Mouse (Mus musculus) cerebellum, adult 11 months (tissue): ENCODE data around the gene Pld5.

Experiments used
- DNase-seq: peaks from one replicate; pipeline ENCODE4 v3.0.0; 2022

Gene Pld5

DNA sequence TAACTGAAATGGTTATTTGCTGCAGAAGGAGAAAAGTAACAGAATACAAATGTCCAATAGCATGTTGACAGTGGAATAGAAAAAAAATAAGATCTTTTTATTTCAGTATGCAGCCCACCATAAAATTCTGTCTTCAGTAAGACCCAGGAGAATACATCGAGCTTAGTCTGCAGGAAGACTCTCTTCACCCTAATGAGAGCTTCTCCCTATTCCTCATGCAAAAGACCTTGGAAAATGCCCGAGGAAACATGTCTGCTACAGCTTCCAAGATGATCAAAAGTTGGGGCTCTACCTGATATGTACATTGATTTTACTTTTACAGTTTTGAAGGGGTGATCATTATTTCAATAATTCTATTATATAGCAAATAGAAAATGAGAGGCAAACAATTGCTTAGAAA lies 108.0 kb downstream of the Pld5 start:
- DNase-seq: no peak

DNA sequence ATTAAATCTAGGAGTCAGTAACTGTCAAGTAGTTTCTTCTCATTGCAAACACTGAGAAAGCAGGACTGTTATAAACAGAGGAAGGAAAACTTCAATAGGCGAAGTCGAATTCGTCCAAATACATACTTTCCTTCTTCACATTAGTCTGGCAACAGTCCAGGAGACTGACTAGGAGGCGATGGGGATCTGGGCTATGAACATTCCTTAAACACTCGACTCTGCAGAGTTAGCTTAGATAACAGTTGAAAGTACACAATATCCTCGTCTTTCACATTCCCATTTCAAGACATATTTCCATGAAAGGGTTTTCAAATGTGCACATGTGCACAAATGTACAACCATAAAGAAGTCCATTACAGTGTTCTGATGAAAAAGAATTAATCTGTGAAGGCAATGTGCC lies 129.8 kb downstream of the Pld5 start:
- no peak for DNase-seq

DNA sequence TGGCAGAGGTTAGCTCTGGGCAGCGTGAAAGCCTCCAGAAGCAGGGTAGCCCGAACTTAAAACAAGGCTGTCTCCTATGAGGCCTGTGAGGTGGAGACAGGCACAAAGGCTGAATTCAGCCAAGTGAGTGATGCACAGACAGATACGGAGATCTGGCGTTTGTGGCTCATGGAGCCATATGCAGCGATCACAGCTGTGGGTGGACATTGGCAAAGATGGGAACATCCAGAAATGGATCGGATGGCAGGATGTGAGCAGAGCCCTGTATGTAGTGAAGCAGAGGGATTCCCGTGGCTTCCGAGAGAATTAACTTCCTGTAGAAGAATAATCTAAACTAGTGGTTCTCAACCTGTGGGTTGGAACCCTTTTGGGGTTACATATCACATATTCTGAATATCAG lies 140.7 kb downstream of the Pld5 start:
- DNase-seq: no peak

DNA sequence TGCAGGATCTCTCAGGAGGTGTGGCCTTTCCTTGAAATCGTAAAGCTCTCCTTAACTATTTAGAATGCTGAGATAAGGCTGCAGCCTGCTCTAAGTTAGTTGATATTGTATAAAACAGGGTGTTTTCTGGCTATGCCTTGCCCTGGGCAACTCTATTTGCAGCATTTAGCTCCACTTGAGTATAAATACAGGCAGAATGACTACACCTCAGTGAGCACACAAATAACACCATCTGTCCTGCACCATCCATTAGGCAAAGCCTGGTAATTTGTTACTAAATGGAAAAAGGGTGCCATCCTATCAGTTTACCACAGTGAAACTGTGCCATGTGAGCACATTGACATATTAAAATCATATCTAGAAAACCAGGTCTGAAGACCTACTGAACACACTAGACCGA lies 149.3 kb downstream of the Pld5 start:
- peak; percentile 44 for DNase-seq

DNA sequence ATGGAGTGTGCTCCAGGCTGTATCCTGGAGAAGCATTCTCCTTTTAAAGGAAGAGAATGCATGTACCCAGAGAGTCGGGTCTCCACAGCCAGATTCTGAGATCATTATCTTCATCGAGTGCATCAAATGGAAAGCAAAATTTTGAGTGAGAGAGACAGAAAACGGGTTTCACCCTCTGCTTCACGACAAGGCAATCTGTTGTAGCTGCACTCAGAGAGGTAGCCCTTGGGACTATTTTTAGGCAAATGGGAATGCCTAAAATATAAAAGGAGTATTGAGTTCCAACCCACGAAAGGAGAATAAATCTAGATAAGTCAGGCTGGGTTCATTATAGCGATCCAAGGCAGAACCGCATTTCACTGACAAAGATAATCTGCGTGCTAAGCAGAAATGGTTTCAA lies 150.7 kb downstream of the Pld5 start:
- DNase-seq: no peak

DNA sequence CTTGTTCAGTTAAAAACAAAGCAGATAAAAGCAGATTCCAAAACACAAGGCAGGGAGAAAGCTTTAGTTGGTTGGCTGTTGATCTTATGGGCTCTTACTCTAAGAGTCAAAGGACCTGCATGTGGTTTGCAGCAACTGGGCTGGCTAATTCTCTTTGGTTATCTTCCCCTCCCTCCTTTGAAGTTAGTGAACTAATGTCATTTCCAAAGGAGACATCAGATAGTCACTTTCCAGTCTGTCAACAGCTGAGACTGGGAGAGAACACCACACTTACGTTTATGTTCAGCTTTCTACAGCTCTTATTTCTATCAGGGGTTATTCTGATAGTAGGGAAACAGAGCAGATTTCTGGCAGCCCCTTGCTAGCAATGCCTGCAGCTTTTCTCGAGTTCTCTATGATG lies 151.3 kb downstream of the Pld5 start:
- no peak for DNase-seq

DNA sequence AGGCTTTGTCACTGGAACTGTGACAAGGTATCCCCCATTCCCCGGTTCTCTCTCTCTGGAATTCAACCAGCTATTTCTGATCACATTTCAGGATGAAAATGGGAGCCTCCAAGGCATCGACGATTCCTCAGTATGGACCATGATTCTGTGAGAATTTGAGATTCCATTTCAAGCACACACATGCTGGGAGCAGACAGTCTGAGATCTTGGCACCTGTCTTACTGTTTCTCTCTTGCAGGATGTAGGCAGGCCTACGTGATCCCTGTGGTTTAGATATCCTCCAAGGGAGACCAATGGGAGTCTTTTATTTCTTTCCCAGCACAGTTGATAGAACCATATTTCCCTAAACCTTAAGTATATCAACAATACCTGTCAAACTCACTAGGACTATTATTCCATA lies 159.5 kb downstream of the Pld5 start:
- DNase-seq: no peak

DNA sequence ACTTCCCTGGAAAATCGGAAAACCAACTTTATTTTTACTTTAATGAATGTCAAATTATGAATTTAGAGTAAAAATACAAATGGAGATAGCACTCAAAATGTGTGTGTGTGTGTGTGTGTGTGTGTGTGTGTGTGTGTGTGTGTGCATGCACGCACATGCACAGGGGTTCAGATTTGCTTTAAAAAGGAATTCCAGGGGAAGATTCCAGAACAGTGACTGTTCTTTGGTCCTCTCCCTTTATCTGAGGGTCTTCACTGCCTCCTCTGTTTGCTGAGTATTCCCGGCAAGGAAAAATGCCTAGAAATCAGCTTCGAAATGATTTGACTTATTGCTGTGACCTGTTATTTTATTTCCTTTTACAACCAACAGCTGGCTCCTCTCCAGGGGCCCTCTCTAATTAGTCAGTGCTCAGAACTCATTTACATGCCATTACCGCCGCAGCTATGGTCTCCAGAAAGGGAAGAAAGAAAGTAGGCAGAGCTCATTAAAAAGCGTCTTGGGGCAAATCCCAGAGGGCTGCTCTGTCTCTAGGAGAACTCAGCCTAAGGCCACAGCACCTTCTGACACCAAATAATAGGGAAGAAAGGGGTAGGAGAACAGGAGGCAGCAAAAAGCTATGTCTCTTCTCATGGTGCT lies 176.3 kb downstream of the Pld5 start:
- DNase-seq: no peak

DNA sequence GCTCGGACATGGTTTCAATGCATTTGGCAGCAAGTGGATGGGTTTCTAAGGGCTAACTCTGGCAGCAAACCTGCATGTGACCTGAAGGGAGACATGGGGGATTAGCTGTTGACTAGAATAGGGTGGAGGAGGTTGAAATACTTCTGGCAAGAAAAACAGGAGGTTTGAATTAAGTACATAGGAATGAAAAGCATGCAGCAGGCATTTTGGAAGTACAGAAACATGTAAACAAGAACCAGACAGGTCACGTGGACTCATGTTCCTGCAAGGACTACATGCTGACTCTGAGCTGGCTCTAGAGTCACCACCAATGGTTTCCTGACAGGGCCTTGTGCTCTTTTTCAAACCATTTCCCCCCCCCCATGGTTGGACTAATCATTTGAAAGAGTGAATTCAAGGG lies 183.0 kb downstream of the Pld5 start:
- DNase-seq: no peak

DNA sequence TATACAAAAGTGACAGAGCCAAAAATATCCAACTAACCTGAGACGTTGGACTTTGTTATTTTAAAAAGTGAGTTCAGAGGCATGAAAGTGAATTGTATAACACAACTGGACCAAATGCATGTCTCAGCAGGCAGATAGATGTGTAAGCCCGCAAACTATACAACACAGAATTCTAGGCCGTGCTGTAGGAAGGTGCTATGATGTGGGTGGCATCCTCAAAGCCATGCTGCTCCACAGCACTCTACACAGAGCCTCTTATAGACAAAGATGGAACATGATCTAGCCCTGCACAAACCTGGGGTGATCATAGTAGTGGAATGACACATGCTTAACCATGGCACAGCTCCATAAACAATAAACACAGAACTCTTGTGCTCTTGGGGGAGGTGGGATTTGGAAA lies 185.7 kb downstream of the Pld5 start:
- no peak for DNase-seq

DNA sequence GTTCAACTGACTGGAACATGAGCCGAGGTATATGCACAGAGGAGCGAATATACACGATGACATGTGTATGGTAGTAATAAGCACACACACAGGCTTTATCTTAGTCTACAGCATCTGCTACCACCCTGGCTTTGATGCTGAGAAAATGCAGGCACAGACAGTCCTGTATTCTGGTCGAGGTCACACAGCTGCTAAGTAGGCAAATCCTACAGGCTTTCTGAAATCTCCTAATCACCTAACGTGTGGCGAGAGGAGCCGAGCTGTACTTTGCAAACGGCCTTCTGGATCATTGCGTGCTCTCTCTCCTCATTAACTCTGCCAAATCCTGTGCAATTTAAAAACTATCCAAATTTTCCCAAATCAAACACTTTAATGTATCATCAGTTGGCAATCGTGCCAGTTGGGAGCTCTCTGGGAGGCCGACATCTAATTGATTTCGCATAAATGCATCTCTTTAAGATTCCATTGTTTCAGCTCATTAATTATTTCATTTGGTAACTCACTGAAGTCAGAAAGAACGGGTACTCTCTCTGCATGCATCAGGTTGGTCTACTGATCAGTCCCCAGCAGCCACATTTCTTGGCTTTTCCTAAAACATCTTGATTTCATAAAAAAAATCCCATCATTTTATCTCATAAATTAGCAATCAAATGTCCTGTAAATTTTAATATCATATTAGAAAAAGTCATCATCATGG lies 189.0 kb downstream of the Pld5 start:
- DNase-seq: no peak

DNA sequence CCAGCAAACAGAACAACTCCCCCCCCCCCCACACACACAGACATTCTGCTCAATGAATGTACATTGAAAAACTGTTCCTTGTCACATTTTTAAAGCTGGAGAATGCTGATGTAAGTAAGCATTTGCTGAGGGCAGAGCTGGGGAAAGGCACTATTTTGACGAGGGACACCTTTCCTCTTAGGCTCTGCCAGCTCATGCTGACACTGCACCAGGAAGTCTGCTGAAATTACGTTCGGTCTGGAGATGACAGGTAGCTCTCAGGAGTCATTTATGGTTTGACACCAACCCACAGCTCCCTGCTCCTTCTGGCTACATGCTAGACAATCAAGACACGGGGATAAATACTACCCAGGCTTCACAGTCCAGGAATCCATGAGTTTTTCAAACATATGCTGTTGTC lies 192.8 kb downstream of the Pld5 start:
- DNase-seq: no peak

DNA sequence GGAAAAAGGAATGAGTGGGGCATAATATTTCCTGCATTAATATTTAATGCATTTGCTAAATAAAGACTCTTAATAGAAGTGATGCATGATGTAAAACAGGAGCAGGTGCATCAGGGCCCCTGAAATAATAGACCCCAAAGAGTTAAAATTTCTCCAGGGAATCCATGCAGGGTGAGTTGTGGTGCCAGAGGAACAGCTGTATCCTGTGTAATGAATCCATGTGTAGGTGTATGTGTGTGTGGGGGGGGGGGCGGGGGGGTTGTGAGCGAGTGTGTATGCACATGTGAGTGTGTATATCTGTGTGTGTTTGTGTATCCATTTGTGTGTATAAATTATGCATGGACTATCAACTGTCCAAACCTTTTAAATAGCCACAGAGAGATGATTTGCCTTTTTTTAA lies 194.1 kb downstream of the Pld5 start:
- no peak for DNase-seq

DNA sequence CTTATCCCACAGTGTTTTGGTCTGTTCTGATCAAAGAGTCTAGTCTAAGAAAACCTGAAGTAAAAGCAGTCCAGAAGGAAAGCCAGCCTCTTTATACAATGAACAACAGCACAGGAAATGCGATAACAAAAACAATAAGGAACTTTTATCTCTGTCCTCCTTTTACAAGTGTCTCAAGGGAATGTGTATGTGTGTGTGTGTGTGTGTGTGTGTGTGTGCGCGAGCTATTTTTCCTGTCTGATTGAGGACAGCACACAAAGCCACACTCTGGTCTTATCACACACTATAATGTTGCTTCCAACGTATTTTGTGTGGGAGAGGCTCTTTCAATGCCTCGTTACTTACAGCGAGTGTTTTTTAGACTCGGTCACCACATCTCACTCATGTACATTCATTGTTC lies 196.7 kb downstream of the Pld5 start:
- DNase-seq: no peak

DNA sequence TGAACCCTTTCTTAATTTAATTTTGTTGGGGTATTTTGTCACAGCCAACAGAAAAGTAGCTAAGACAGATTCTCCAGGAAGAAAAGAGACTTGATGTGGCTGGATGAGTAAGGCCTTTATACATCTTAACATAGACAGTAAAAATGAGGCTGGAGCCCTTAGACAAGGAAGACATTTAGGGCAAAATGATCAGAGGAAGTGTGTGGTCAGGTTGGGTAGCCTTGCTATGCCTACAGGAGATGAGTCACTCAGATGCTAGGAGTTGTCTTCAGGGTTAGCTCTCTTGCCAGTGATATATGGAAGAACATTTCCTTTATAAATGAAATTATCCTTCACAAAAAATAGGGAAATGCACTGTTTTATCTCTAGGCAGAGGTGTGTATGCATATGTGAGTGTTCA lies 198.3 kb downstream of the Pld5 start:
- DNase-seq: no peak

DNA sequence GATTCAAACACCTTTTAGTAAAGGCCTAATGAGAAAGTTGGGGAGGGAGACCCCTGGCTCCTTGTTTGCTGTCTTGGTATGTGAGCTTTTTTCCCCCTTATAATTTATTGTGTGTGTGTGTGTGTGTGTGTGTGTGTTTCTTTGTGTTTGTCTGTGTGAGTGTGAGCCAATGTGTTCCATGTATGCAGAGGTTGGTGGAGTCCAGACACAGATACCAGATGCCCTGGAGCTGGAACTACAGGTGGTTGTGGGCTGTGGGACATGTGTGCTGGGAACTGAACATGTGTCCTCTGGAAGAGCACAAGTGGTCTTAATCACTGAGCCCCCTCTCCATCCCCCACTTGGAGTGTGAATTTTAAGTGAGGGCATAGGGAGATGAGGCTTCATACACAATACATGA lies 199.3 kb downstream of the Pld5 start:
- no peak for DNase-seq

DNA sequence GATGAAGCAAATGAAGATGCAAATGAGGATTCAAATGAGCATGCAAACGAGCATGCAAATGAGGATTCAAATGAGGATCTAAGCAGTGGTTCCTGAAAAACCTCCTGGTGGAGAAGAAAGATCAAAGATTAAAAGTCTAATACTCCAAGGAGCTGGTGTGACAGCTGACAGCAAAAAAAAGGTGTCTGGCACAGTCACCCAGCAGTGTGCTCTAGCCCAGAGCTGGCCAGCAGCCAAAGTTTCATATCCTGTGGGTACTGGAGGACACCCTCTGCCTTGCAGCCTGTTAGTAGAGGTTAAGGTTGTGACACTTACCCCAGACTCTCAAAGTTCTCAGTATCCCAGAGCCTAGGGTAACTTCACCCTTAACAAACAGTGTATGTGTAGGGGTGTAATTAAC lies 199.7 kb downstream of the Pld5 start:
- DNase-seq: peak; percentile 70

DNA sequence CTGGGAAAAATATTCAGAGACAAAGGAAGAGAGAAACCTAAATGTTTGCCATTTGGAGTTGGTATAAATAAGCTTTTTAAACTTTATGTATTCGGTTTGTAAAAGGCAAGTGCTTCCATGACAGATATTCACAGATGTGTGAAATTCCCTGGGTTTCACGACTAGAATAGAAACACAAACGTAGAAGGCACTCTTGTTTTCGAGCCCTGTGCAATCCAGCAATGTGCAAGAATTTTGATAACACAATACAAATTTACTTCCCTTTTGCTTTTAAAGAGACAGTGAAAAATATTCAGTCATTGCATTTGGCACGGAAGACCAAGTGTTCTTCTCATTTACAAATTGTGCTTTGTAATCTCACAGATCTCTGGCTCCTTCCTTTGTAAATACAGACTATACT lies 200.6 kb downstream of the Pld5 start:
- no peak for DNase-seq

DNA sequence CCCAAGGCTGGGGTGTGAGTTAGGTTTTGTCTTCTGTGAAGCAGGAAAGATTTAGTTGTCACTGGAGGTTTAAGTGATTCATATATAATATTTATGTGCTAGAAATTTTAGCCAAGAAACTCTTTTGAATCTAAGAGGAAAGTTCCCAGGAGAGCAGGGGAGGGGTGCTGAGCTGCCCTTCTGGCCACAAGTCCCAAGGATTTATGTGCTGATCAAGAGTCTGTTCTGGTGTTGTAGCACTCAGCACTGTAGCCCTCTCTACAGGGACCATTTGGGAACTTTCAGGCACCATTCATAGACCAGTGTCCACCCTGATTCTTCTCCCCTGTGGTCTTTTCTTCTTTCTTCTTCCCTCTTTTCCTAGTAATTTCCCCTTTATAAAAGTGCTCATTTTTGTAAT lies 209.8 kb downstream of the Pld5 start:
- DNase-seq: no peak

DNA sequence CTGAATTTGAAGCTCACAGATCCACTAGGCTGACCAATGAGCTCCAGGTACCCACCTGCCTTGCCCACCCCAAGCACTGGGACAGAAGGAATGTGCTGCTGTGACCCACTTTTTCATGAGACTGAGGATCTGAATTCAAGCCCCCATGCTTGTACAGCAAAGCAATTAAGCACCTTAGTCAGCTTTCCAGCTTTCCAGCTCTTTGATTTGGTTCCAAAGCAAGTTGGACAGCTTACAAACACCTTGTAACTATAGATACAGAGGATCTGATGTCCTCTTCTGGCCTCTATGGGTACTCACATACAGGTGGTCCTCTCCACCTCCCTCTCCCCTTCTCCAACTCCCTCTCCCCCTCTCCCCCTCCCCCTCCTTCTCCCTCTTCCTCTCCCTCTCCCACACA lies 210.6 kb downstream of the Pld5 start:
- no peak for DNase-seq

DNA sequence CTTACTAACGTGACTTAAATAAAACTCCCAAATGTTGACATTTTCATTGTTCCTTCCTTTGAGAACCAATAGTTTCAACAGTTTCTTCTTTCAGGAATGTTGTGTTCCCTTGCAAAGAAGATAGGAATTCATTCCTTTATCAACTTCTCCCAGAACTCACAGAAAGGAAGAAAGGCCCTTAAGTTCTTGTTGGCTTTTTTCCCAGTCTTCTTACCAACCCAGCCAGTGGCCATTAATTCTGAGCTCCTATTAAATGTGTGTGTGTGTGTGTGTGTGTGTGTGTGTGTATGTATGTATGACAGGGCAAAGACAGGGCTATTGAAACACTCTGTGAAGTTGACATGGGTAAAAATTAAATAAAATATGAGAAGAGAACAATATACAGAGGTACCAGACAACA lies 221.5 kb downstream of the Pld5 start:
- no peak for DNase-seq

DNA sequence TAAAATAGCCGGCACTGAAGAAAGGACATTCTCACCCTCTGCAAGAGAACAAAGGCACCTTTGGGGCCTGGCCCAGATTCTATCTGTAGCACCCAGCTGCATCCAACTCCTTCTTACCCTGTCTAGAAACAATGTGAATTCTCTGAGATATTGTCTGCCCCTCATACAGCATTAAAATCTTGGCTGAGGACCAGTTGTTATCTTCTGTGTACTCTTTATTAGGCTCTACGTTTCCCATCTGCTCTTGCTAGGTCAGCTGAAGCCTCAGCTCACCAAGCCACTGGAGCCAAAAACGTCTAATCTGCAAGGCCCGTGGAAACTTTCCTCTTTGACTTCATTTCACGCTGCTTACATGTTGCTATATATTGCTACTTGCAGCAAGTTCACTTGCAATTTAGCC lies 228.1 kb downstream of the Pld5 start:
- DNase-seq: no peak

DNA sequence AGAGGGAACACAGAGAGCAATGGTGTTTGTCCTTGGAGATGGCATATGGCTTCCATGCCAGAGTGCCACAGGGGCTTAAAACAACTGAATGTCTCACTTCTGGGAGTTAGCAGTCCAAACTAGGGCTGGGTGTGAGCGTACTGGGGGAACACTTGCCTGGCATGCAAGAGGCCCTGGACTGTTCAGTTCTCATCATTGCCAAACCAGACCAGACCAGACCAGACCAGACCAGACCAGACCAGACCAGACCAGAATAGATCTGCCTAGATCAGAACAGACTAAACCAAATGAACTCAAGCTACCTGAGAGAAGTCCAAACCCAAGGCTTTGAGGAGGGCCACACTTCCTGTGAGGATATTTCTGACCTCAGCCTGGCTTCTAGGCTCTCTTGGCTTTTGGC lies 228.7 kb downstream of the Pld5 start:
- DNase-seq: no peak

DNA sequence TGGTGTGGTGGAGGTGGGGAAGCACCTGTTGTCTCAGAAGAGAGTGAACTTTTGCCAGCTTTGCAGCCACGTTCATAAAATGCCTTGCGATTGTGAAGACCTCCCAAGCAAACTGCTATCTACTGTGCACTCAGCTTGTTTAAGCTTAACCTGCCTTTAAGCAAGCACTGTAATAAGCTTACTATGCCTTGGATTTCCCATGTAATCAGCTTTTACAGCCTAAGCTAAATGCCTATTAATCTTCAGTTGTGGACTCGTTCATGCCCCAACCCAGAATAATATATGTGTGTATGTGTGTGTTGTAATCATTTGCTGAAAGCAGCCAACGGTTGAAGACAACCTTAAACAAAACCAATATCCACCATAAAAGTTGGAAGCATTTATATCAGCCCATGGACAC lies 232.1 kb downstream of the Pld5 start:
- no peak for DNase-seq

DNA sequence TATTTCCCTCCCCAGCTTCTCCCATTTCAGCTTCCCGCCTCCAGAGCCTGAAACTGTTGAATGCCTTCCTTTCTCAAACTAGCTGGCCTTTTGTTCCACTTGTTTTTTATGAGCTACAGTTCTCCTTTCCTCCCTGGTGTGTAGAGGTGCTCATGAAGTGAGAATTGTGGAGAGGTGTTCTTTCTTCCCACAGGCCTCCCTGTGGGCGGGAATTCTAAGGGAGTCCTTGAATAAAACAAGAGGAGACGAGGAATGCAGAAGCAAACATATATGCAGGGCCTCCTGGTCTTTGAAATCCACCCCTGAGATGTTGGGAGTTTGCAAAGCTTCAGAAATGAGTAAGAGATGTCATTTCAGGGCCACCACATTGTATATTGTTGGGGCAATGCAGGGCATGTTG lies 235.2 kb downstream of the Pld5 start:
- no peak for DNase-seq
